Mouse (Mus musculus) kidney, postnatal 25 days (tissue): Measurements from ENCODE around the gene Dpagt1.
A peak's percentile ranks its signal among the peaks of the same experiment; 100 is the strongest.
"Not testable (repeated sequence)": the region's sequence is repeated elsewhere in the genome, so short reads cannot be mapped to it uniquely, and the experiment has no call there.

Experiments used
- DNase-seq, 2 experiments: peaks; one replicate each; pipeline ENCODE4 v3.0.0; 2021; ENCODE audit warnings: mixed read lengths in 2 of 2

Gene Dpagt1

GRCm38 (mm10) chr9:44341487-44341886 is 15.7 kb downstream of the Dpagt1 start:
- no peak for DNase-seq

GRCm38 (mm10) chr9:44342173-44342572 is 16.4 kb downstream of the Dpagt1 start:
- no peak for DNase-seq

- DNase-seq = no peak
Measured at GRCm38 (mm10) chr9:44342605-44343004, 16.8 kb downstream of the Dpagt1 start.

- no peak for DNase-seq
Measured at GRCm38 (mm10) chr9:44343290-44343689, 17.5 kb downstream of the Dpagt1 start.

GRCm38 (mm10) chr9:44343781-44344421 is 18.1 kb downstream of the Dpagt1 start, which contains the start of gene Hmbs:
Hmbs (minus strand) TSS chr9:44344228.
- peak; percentile 93 to 96 for DNase-seq

- no peak for DNase-seq
Measured at GRCm38 (mm10) chr9:44345570-44346433, 20.0 kb downstream of the Dpagt1 start.

- peak in 1 of 2 experiments; percentile 42 for DNase-seq
Measured at GRCm38 (mm10) chr9:44347166-44347565, 21.3 kb downstream of the Dpagt1 start.

GRCm38 (mm10) chr9:44347621-44348020 is 21.8 kb downstream of the Dpagt1 start:
- DNase-seq = no peak

GRCm38 (mm10) chr9:44348546-44348945 is 22.7 kb downstream of the Dpagt1 start:
- DNase-seq = no peak

- no peak for DNase-seq
Measured at GRCm38 (mm10) chr9:44351396-44351795, 25.6 kb downstream of the Dpagt1 start.

GRCm38 (mm10) chr9:44352337-44352736 is 26.5 kb downstream of the Dpagt1 start:
- no peak for DNase-seq

- no peak for DNase-seq
Measured at GRCm38 (mm10) chr9:44353142-44353541, 27.3 kb downstream of the Dpagt1 start.

- DNase-seq = no peak
Measured at GRCm38 (mm10) chr9:44357207-44357606, 31.4 kb downstream of the Dpagt1 start.

- peak; percentile 97 for DNase-seq
Measured at GRCm38 (mm10) chr9:44361190-44361917, 35.5 kb downstream of the Dpagt1 start, which contains the start of gene Vps11. Vps11 (minus strand) TSS chr9:44361670.

- not testable (repeated sequence) for DNase-seq
Measured at GRCm38 (mm10) chr9:44361931-44362330, 36.1 kb downstream of the Dpagt1 start.

GRCm38 (mm10) chr9:44364480-44364879 is 38.7 kb downstream of the Dpagt1 start:
- peak in 1 of 2 experiments; percentile 62 for DNase-seq

GRCm38 (mm10) chr9:44373386-44373785 is 47.6 kb downstream of the Dpagt1 start:
- no peak for DNase-seq

- DNase-seq = no peak
Measured at GRCm38 (mm10) chr9:44376141-44376540, 50.3 kb downstream of the Dpagt1 start.

GRCm38 (mm10) chr9:44377335-44377734 is 51.5 kb downstream of the Dpagt1 start:
- DNase-seq = not testable (repeated sequence)

- no peak for DNase-seq
Measured at GRCm38 (mm10) chr9:44378153-44378730, 52.4 kb downstream of the Dpagt1 start.

- DNase-seq = peak; percentile 99 to 100
Measured at GRCm38 (mm10) chr9:44379054-44379834, 53.4 kb downstream of the Dpagt1 start, which contains the start of gene Hyou1. Hyou1 (plus strand) TSS chr9:44379490.

GRCm38 (mm10) chr9:44379862-44380261 is 54.0 kb downstream of the Dpagt1 start:
- DNase-seq = peak in 1 of 2 experiments; percentile 51
